Mouse (Mus musculus) ES-Bruce4 (cell line): Measurements from ENCODE around the gene Pyy. TPM values are rescaled to one million over a fixed set of nuclear protein-coding genes. Genes with fewer than 3 reads are reported as not detected.

ENCODE experiments used
- H3K27ac ChIP-seq: 2 replicates; pipeline ENCODE4 v1.5.1; 2012; ENCODE audit warnings: low read length, inconsistent platforms; ENCODE audit not compliant: insufficient read depth
- H3K27me3 ChIP-seq: 2 replicates; pipeline ENCODE4 v1.6.1; 2012; ENCODE audit warnings: mild to moderate bottlenecking, low read length, inconsistent platforms; ENCODE audit not compliant: control insufficient read depth, poor library complexity, insufficient read depth, severe bottlenecking
- H3K36me3 ChIP-seq: 2 replicates; pipeline ENCODE4 v1.6.1; 2012; ENCODE audit warnings: inconsistent platforms, mild to moderate bottlenecking, low read length, moderate library complexity; ENCODE audit not compliant: control insufficient read depth, poor library complexity, insufficient read depth, severe bottlenecking
- H3K4me1 ChIP-seq: one replicate; pipeline ENCODE4 v1.8.1; 2011; ENCODE audit warnings: low read length; ENCODE audit not compliant: control insufficient read depth, insufficient read depth
- H3K4me3 ChIP-seq: 2 replicates; pipeline ENCODE4 v1.5.1; 2011; ENCODE audit warnings: low read depth, mild to moderate bottlenecking, low read length
- H3K9ac ChIP-seq: 2 replicates; pipeline ENCODE4 v1.6.1; 2012; ENCODE audit warnings: low read depth, mild to moderate bottlenecking, inconsistent platforms; ENCODE audit not compliant: poor library complexity, severe bottlenecking
- H3K9me3 ChIP-seq: replicated peaks from 2 replicates; pipeline ENCODE4 v1.6.1; 2012; ENCODE audit warnings: mild to moderate bottlenecking, low read length, inconsistent platforms; ENCODE audit not compliant: control insufficient read depth, poor library complexity, insufficient read depth, severe bottlenecking
- CTCF ChIP-seq: IDR thresholded peaks from one replicate; pipeline ENCODE4 v1.8.1; 2011; ENCODE audit warnings: low read depth, low read length
- EP300 ChIP-seq: IDR thresholded peaks from 2 replicates; pipeline ENCODE4 v1.6.1; 2011; ENCODE audit warnings: low read depth, low read length; ENCODE audit not compliant: insufficient read depth
- POLR2A ChIP-seq: IDR thresholded peaks from one replicate; pipeline ENCODE4 v1.8.1; 2011; ENCODE audit warnings: low read length; ENCODE audit not compliant: insufficient read depth
- polyA plus RNA-seq: library from polyadenylated mRNA; stranded (reverse); fragments of >200 nt; gene quantifications from 2 replicates; pipeline ENCODE4 v1.2.4, GENCODE M21; 2011; ENCODE audit warnings: low read depth; ENCODE audit not compliant: missing spikeins, insufficient read depth, insufficient read length

The Pyy gene
- polyA plus RNA-seq, 1 experiment = not detected

- no peak for TF ChIP-seq POLR2A
- no peak for TF ChIP-seq CTCF
- H3K27me3 ChIP-seq = no peaks in the 10 kb centered on the region
Observed at GRCm38 (mm10) chr11:102073722-102074121, 33.9 kb downstream of the Pyy start.

GRCm38 (mm10) chr11:102072729-102073128 is 34.9 kb downstream of the Pyy start:
- peaks cover 3% of the 10 kb centered on the region for H3K4me1 ChIP-seq
- TF ChIP-seq POLR2A (no peak), EP300 (no peak), CTCF (no peak)
- no peak overlapping the region for H3K27ac ChIP-seq
- no peak overlapping the region for H3K4me3 ChIP-seq
- no peaks in the 10 kb centered on the region for H3K27me3 ChIP-seq
- H3K9ac ChIP-seq = no peak overlapping the region
- H3K36me3 ChIP-seq = no peaks in the 10 kb centered on the region
- H3K9me3 ChIP-seq = no peaks in the 10 kb centered on the region

More at GRCm38 (mm10) chr11:102073722-102074121, 33.9 kb downstream of the Pyy start:
- Histone ChIP-seq H3K4me1 (peaks cover 3% of the 10 kb centered on the region), H3K9me3 (no peaks in the 10 kb centered on the region), H3K27ac (no peak overlapping the region), H3K36me3 (no peaks in the 10 kb centered on the region), H3K9ac (no peak overlapping the region), H3K4me3 (no peak overlapping the region)

GRCm38 (mm10) chr11:102070426-102070825 is 37.2 kb downstream of the Pyy start:
- Histone ChIP-seq H3K36me3 (no peaks in the 10 kb centered on the region), H3K4me3 (no peak overlapping the region), H3K9me3 (no peaks in the 10 kb centered on the region), H3K27me3 (no peaks in the 10 kb centered on the region), H3K27ac (no peak overlapping the region), H3K9ac (no peak overlapping the region), H3K4me1 (peaks cover 3% of the 10 kb centered on the region)
- no peak for TF ChIP-seq EP300

GRCm38 (mm10) chr11:102069633-102070032 is 38.0 kb downstream of the Pyy start:
- Histone ChIP-seq H3K27ac (no peak overlapping the region), H3K9ac (no peak overlapping the region), H3K4me3 (no peak overlapping the region), H3K9me3 (no peaks in the 10 kb centered on the region), H3K4me1 (peaks cover 3% of the 10 kb centered on the region), H3K27me3 (no peaks in the 10 kb centered on the region), H3K36me3 (no peaks in the 10 kb centered on the region)
- TF ChIP-seq POLR2A = no peak
- no peak for TF ChIP-seq CTCF
- TF ChIP-seq EP300 = no peak

DNA sequence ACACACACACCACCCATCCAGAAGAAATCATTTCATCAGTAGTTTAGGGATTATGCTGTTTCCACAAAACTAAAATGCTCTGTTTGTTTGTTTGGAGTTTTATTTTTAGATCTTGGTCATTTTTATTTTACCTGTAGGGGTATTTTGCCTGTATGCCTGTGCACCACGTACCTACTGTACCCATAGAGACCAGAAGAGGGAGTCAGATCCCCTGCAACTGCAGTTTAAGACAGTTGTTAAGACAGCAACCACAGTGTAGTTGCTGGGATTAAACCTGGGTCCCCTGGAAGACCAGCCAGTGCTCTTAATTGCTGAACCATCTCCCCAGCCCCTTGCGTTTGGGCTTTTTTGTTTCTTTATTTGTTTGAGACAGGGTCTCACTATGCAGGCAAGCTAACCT is 38.7 kb downstream of the Pyy start:
- Histone ChIP-seq H3K9ac (no peak overlapping the region), H3K9me3 (no peaks in the 10 kb centered on the region), H3K27me3 (no peaks in the 10 kb centered on the region), H3K4me3 (no peak overlapping the region), H3K27ac (no peak overlapping the region), H3K4me1 (peaks cover 3% of the 10 kb centered on the region), H3K36me3 (no peaks in the 10 kb centered on the region)
- no peak for TF ChIP-seq EP300
- peak; percentile 10 for TF ChIP-seq CTCF

DNA sequence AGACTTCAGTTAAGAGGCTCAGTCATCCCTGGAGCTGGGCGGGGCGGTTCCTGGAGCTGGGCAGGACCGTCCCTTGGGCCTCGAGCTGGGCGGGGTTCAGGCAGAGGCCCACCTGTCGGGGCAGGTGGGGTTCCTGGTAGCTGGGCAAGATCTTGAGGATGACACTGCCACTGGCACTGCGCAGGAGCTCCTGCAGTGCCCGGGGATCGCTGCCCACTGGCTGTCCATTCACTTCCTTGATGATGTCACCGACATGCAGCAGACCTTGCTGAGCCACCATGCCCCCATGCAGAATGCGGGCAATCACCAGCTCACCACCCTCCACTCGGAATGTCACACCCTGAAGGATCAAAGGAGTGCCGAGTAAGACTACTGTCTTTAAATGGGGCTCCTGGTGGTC is 44.6 kb downstream of the Pyy start:
- Histone ChIP-seq H3K36me3 (no peaks in the 10 kb centered on the region), H3K27me3 (no peaks in the 10 kb centered on the region)
- no peak for TF ChIP-seq EP300
- no peak for TF ChIP-seq CTCF
- no peak for TF ChIP-seq POLR2A

DNA sequence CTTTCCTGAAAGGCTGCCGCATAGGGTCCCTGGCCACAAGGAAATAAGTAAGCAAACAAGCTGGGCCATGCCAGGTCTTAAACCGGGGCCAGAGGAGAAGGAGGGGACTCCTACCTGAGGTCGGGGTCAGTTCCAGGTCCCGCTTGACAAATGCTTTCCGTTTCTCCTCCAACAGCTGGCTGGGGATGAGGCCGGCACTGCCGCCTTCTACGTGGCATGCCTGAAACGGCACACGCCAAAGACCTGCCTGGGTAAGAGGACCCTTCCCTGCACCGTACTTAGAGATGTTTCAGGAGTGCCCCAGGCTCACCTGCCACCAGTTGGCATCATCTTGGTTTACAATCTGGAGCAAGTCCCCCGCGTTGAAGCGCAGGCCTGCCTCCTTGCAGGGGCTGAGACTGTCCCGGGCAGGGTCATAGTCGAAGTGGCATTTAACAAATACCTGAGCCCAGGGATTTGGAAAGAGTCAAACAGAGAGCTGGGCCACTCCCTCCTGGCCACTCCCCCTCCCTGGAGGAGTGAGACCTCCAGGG is 45.6 kb downstream of the Pyy start:
- Histone ChIP-seq H3K4me3 (peak overlapping the region; percentile 10; the same call in 1 of the 2 replicates), H3K27ac (no peak overlapping the region)

More for the DNA sequence above, 44.6 kb downstream of the Pyy start:
- H3K4me1 ChIP-seq = no peaks in the 10 kb centered on the region
- H3K27ac ChIP-seq = no peak overlapping the region
- no peak overlapping the region for H3K9ac ChIP-seq
- H3K4me3 ChIP-seq = no peak overlapping the region
- no peaks in the 10 kb centered on the region for H3K9me3 ChIP-seq

More for the DNA sequence above, 45.6 kb downstream of the Pyy start:
- TF ChIP-seq POLR2A (no peak), EP300 (no peak), CTCF (no peak)
- Histone ChIP-seq H3K4me1 (no peaks in the 10 kb centered on the region), H3K9ac (no peak overlapping the region), H3K27me3 (no peaks in the 10 kb centered on the region), H3K9me3 (no peaks in the 10 kb centered on the region), H3K36me3 (no peaks in the 10 kb centered on the region)
